Mouse (Mus musculus) limb, embryonic 11.5 days (tissue): ENCODE data around the gene Abhd14b. TPM values are rescaled to one million over a fixed set of nuclear protein-coding genes. Genes with fewer than 3 reads are reported as not detected.
"Not testable (repeated sequence)": the region's sequence is repeated elsewhere in the genome, so short reads cannot be mapped to it uniquely, and the experiment has no call there.

ENCODE experiments used
- ATAC-seq: fragments of 200-750 bp; cut with Nextera tagmentation; 2 replicates; pipeline ENCODE4 v1.8.0; 2017; ENCODE audit warnings: low read depth; ENCODE audit not compliant: insufficient number of reproducible peaks, low FRiP score, low TSS enrichment
- DNase-seq: peaks from one replicate; pipeline ENCODE4 v3.0.0-alpha.2; 2015; ENCODE audit warnings: low spot score
- H3K27ac ChIP-seq: fragments of 300-500 bp; sonication (generic); replicated peaks from 2 replicates; pipeline ENCODE4 v1.5.1; 2014; ENCODE audit warnings: low read depth, mild to moderate bottlenecking, low read length
- H3K27me3 ChIP-seq: fragments of 300-500 bp; sonication (generic); 2 replicates; pipeline ENCODE4 v1.6.1; 2014; ENCODE audit warnings: mild to moderate bottlenecking, low read length, mixed read lengths; ENCODE audit not compliant: control insufficient read depth, insufficient read depth
- H3K36me3 ChIP-seq: fragments of 300-500 bp; sonication (generic); 2 replicates; pipeline ENCODE4 v1.6.1; 2014; ENCODE audit warnings: mild to moderate bottlenecking, low read length, moderate library complexity, mixed read lengths; ENCODE audit not compliant: control insufficient read depth, insufficient read depth
- H3K4me1 ChIP-seq: fragments of 300-500 bp; sonication (generic); 2 replicates; pipeline ENCODE4 v1.6.1; 2014; ENCODE audit warnings: low read length, mixed read lengths; ENCODE audit not compliant: control insufficient read depth, insufficient read depth
- H3K4me2 ChIP-seq: fragments of 300-500 bp; sonication (generic); 2 replicates; pipeline ENCODE4 v1.6.1; 2014; ENCODE audit warnings: low read depth, mild to moderate bottlenecking, moderate library complexity; ENCODE audit not compliant: severe bottlenecking
- H3K4me3 ChIP-seq: fragments of 300-500 bp; sonication (generic); 2 replicates; pipeline ENCODE4 v1.5.1; 2014; ENCODE audit warnings: low read depth, low read length
- H3K9ac ChIP-seq: fragments of 300-500 bp; sonication (generic); 2 replicates; pipeline ENCODE4 v1.6.1; 2014; ENCODE audit warnings: mild to moderate bottlenecking, low read length
- H3K9me3 ChIP-seq: fragments of 300-500 bp; sonication (generic); 2 replicates; pipeline ENCODE4 v1.6.1; 2016; ENCODE audit warnings: low read length; ENCODE audit not compliant: control insufficient read depth
- WGBS: fragments of 180-500 bp; shearing (Covaris S2); extraction: QIAGEN DNeasy Blood & Tissue Kit; methylation state at CpG from one replicate; pipeline ENCODE4 v1.1.7; 2014; 5-methylcytosine and 5-hydroxymethylcytosine counted together
- polyA plus RNA-seq: library from polyadenylated mRNA; unstranded; fragments of >200 nt; fragmentation: Nextera tagmentation; extraction: Ambion mirVana; gene quantifications from 2 replicates; pipeline ENCODE4 v1.2.1, GENCODE M21; 2014

Gene Abhd14b
- polyA plus RNA-seq, 1 experiment from 2014 or later, result 9.3 TPM

- DNase-seq, H3K4me3 ChIP-seq, H3K27ac ChIP-seq, H3K9me3 ChIP-seq, H3K27me3 ChIP-seq, H3K9ac ChIP-seq, H3K4me1 ChIP-seq, H3K4me2 ChIP-seq, ATAC-seq: not testable (repeated sequence)
- WGBS, result 85% methylated on average over 6 of the region's 6 CpGs
- peaks cover 16% of the 10 kb centered on the region for H3K36me3 ChIP-seq
Measured at GRCm38 (mm10) chr9:106487602-106488001, 40.3 kb downstream of the Abhd14b start.

- Histone ChIP-seq H3K4me2 (no peak within 1 kb of the TSS), H3K9ac (no peak within 1 kb of the TSS), H3K36me3 (no peaks in the 10 kb centered on the region), H3K27me3 (no peaks in the 10 kb centered on the region), H3K4me1 (no peaks in the 10 kb centered on the region), H3K9me3 (no peaks in the 10 kb centered on the region), H3K27ac (no peak within 1 kb of the TSS), H3K4me3 (no peak within 1 kb of the TSS)
- WGBS, result 96% methylated on average over 6 of the region's 6 CpGs
- no peak for DNase-seq
- ATAC-seq, result no peak
Measured at GRCm38 (mm10) chr9:106499667-106500066, 52.4 kb downstream of the Abhd14b start, which contains the start of gene Iqcf1. Gene Iqcf1 (plus strand): TSS chr9:106499967.

- H3K4me3 ChIP-seq, result no peak overlapping the region
- H3K4me1 ChIP-seq, result no peaks in the 10 kb centered on the region
- ATAC-seq, result no peak
Measured at GRCm38 (mm10) chr9:106501846-106502245, 54.6 kb downstream of the Abhd14b start.

More at GRCm38 (mm10) chr9:106501846-106502245, 54.6 kb downstream of the Abhd14b start:
- no peak overlapping the region for H3K27ac ChIP-seq
- no peak overlapping the region for H3K4me2 ChIP-seq
- 88% methylated on average over 22 of the region's 22 CpGs for WGBS
- DNase-seq, result no peak
- no peaks in the 10 kb centered on the region for H3K36me3 ChIP-seq
- H3K9me3 ChIP-seq, result no peaks in the 10 kb centered on the region
- H3K27me3 ChIP-seq, result no peaks in the 10 kb centered on the region
- no peak overlapping the region for H3K9ac ChIP-seq

Other genes with a start within 250 kb of the Abhd14b start
- gene Ppm1m, start 247.7 kb upstream of the Abhd14b start, polyA plus RNA-seq, result 42.2 and 42.4 TPM in 2 replicates
- gene Twf2, start 244.4 kb upstream of the Abhd14b start, polyA plus RNA-seq, result 66.5 and 68.5 TPM in 2 replicates
- not detected in 2 replicates for gene Tlr9, start 224.9 kb upstream of the Abhd14b start, polyA plus RNA-seq
- gene Alas1, start 198.8 kb upstream of the Abhd14b start, polyA plus RNA-seq, result 79.6 and 84.7 TPM in 2 replicates
- gene Poc1a, start 166.4 kb upstream of the Abhd14b start, polyA plus RNA-seq, result 34.1 and 40.1 TPM in 2 replicates
- gene Dusp7, start 78.8 kb upstream of the Abhd14b start, polyA plus RNA-seq, result 63.4 and 67.4 TPM in 2 replicates
- 1,049 and 1,075 TPM in 2 replicates for gene Rpl29, start 18.0 kb upstream of the Abhd14b start, polyA plus RNA-seq
- 41.9 and 42.6 TPM in 2 replicates for gene Acy1, start 9.1 kb upstream of the Abhd14b start, polyA plus RNA-seq
- gene Abhd14a, start 219 bp downstream of the Abhd14b start, polyA plus RNA-seq, result 39.6 and 43.2 TPM in 2 replicates
- gene Pcbp4, start 5.8 kb downstream of the Abhd14b start, polyA plus RNA-seq, result 162 and 172 TPM in 2 replicates
- 0.24 and 0.58 TPM in 2 replicates for gene Gpr62, start 18.5 kb downstream of the Abhd14b start, polyA plus RNA-seq
- 55.4 and 55.7 TPM in 2 replicates for gene Rrp9, start 28.5 kb downstream of the Abhd14b start, polyA plus RNA-seq
- 1.5 and 2.0 TPM in 2 replicates for gene Parp3, start 29.5 kb downstream of the Abhd14b start, polyA plus RNA-seq
- gene Iqcf1, start 52.5 kb downstream of the Abhd14b start, polyA plus RNA-seq, result not detected in 2 replicates
- gene Iqcf5, start 67.1 kb downstream of the Abhd14b start, polyA plus RNA-seq, result not detected in 2 replicates
- not detected in 2 replicates for gene Iqcf3, start 114.2 kb downstream of the Abhd14b start, polyA plus RNA-seq
- not detected in 2 replicates for gene Iqcf4, start 123.5 kb downstream of the Abhd14b start, polyA plus RNA-seq
- not detected in 2 replicates for gene Iqcf6, start 179.1 kb downstream of the Abhd14b start, polyA plus RNA-seq
- 0.09 and 0.11 TPM in 2 replicates for gene Grm2, start 208.6 kb downstream of the Abhd14b start, polyA plus RNA-seq
- 34.9 and 37.9 TPM in 2 replicates for gene Tex264, start 238.5 kb downstream of the Abhd14b start, polyA plus RNA-seq